Mouse (Mus musculus): ENCODE measurements around the gene Gm13128. TPM values are rescaled to one million over a fixed set of nuclear protein-coding genes. Genes with fewer than 3 reads are reported as not detected.

Gm13128 gene
- polyA plus RNA-seq (2021; fragmentation: Nextera tagmentation), result not detected in 2 replicates
- long read RNA-seq, experiment 1, result 0 reads
- long read RNA-seq, experiment 2, result 0 reads

DNA sequence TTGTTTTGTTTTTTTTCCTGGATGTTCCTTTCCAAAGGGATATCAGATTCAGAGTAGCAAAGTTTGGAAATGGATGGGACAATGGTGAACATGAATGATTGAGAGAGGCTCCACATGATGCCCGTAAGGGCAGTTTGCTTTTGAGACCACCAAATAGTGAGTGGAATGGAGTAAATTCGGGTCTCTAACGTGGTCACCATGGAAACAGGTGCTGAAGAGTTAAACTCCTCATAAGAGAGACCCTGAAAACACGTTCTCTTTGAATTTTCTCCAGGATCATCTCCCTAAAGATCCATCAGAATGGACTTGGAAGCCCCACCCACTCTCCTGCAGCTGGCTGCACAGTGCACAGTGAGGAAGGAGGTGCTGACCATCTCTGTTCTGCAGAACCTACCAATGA, at the start of gene Gm13128:
Gene Gm13128 (plus strand): TSS at position 301 of the 400 bp plus-strand sequence.

DNA sequence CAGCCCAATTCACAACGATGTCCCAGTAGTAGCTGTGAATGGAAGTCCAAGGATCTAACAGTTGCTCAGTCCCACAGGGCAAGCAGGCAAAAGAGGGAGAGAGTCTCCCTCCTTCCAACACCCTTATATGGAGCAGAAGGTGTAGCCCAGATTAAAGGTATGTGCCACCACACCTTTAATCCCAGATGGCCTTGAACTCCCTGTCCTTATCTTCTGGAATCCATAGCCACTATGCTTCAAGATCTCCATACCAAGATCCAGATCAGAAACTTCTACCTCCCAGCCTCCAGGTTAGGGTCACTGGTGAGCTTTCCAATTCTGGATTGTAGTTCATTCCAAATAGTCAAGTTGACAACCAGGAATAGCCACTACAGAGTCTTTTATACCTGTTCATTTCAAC, 49.7 kb upstream of the Gm13128 start, which contains the start of gene Pramel5:
Gene Pramel5 (minus strand): TSS at position 101 of the 400 bp plus-strand sequence.

DNA sequence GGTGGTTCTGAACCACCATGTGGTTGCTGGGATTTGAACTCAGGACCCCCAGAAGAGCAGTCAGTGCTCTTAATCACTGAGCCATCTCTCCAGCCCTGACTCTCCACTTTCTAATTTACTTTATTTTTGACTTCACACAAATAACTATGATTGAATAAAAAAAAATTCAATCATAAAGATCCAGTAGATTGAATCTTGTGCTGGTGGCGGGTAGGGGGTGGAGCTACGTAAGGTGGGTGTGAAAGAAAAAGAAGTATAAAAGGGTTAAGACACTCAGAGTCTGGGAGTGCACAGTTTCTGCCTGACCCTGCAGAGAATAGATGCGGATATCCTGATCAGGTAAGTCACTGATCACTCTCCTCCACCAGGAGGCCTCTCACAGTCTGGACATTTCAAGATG, 27.6 kb downstream of the Gm13128 start, which contains the start of gene Gm13119:
Gene Gm13119 (plus strand): TSS at position 301 of the 400 bp plus-strand sequence.

DNA sequence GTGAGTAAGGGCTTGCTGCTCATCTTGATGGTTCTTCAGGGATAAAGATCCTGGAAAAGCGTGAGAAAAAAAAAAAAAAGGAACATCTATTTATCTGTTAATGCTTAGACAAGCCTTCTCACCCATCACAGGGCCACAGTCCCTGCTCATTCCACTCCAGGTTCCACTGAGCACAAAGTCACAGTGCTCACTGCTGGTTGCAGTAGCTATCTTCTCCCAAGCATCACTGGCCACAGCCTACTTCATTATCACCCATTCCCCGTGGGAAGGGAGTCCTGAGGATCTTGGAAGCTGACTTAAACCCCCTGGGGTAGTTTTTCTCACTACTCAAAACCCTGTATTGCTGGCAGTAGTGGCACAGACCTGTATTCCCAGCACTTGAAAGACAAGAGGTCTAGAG, 47.9 kb downstream of the Gm13128 start, which contains the start of gene Pramef20:
Gene Pramef20 (minus strand): TSS at position 23 of the 400 bp plus-strand sequence.

Other genes starting within 250 kb of the Gm13128 start
- not detected in 2 replicates for gene Gm13102, start 223.8 kb upstream of the Gm13128 start, polyA plus RNA-seq (2021; fragmentation: Nextera tagmentation)
- gene Oog3, start 167.6 kb upstream of the Gm13128 start, polyA plus RNA-seq (2021; fragmentation: Nextera tagmentation), result not detected in 2 replicates
- gene Oog2, start 139.5 kb upstream of the Gm13128 start, polyA plus RNA-seq (2021; fragmentation: Nextera tagmentation), result not detected in 2 replicates
- gene C87977, start 116.9 kb upstream of the Gm13128 start, polyA plus RNA-seq (2021; fragmentation: Nextera tagmentation), result not detected in 2 replicates
- not detected in 2 replicates for gene Pramel5, start 49.8 kb upstream of the Gm13128 start, polyA plus RNA-seq (2021; fragmentation: Nextera tagmentation)
- gene Gm13119, start 27.7 kb downstream of the Gm13128 start, polyA plus RNA-seq (2021; fragmentation: Nextera tagmentation), result not detected in 2 replicates
- not detected in 2 replicates for gene Pramef20, start 47.7 kb downstream of the Gm13128 start, polyA plus RNA-seq (2021; fragmentation: Nextera tagmentation)
- not detected in 2 replicates for gene Pramef12, start 78.2 kb downstream of the Gm13128 start, polyA plus RNA-seq (2021; fragmentation: Nextera tagmentation)
- gene 1700012P22Rik, start 108.5 kb downstream of the Gm13128 start, polyA plus RNA-seq (2021; fragmentation: Nextera tagmentation), result not detected in 2 replicates
- gene Gm9944, start 123.1 kb downstream of the Gm13128 start, polyA plus RNA-seq (2021; fragmentation: Nextera tagmentation), result not detected in 2 replicates
- gene Aadacl3, start 133.5 kb downstream of the Gm13128 start, polyA plus RNA-seq (2021; fragmentation: Nextera tagmentation), result not detected in 2 replicates
- not detected in 2 replicates for gene 9430007A20Rik, start 189.6 kb downstream of the Gm13128 start, polyA plus RNA-seq (2021; fragmentation: Nextera tagmentation)
- not detected in 2 replicates for gene Gm13124, start 234.9 kb downstream of the Gm13128 start, polyA plus RNA-seq (2021; fragmentation: Nextera tagmentation)

Data from left cerebral cortex, adult 6 months (tissue).